Mouse (Mus musculus): ENCODE measurements at regions not wholly inside any gene's neighbourhood (a gene's known extent, or its start where the extent isn't known, plus 50 kb on each side); places are given as distances from the start of the nearest gene placed in this dataset.

GRCm38 (mm10) chr2:159714633-159715032 lies 619.3 kb downstream of the Gm826 start:
- no peak for DNase-seq

- DNase-seq: no peak
Measured at GRCm38 (mm10) chr2:159718738-159719137, 615.2 kb downstream of the Gm826 start.

GRCm38 (mm10) chr2:159725158-159726076 lies 608.5 kb downstream of the Gm826 start:
- DNase-seq: no peak

- no peak for DNase-seq
Measured at GRCm38 (mm10) chr2:159729301-159729700, 604.7 kb downstream of the Gm826 start.

GRCm38 (mm10) chr2:159730221-159730620 lies 603.7 kb downstream of the Gm826 start:
- no peak for DNase-seq

- DNase-seq: no peak
Measured at GRCm38 (mm10) chr2:159731305-159731704, 602.7 kb downstream of the Gm826 start.

- DNase-seq: peak; percentile 25
Measured at GRCm38 (mm10) chr2:159732413-159732812, 601.5 kb downstream of the Gm826 start.

GRCm38 (mm10) chr2:159734576-159734975 lies 599.4 kb downstream of the Gm826 start:
- no peak for DNase-seq

GRCm38 (mm10) chr2:159755541-159756011 lies 578.4 kb downstream of the Gm826 start:
- peak; percentile 11 for DNase-seq

- no peak for DNase-seq
Measured at GRCm38 (mm10) chr2:159760806-159761205, 573.2 kb downstream of the Gm826 start.

- no peak for DNase-seq
Measured at GRCm38 (mm10) chr2:159763115-159763514, 570.8 kb downstream of the Gm826 start.
